Mouse (Mus musculus): Measurements from ENCODE around the gene Gfap. TPM values are rescaled to one million over a fixed set of nuclear protein-coding genes. Genes with fewer than 3 reads are reported as not detected.

The Gfap gene
- polyA plus RNA-seq, 1 experiment: 0.24 TPM

- TF ChIP-seq POLR2A (IDR thresholded peaks at IDR 0.05; ENCODE audit: borderline replicate concordance, extremely low read depth, low read depth, low read length) (no peak), CTCF (IDR thresholded peaks at IDR 0.05; ENCODE audit: insufficient read depth, low read length) (no peak)
- Histone ChIP-seq H3K4me1 (ENCODE audit: control insufficient read depth, insufficient read depth, low read length) (0 out of 2 replicates have a peak, but pooled peaks cover 3% of the 10 kb centered on the region), H3K4me3 (replicated peaks; ENCODE audit: extremely low read depth, low read depth, low read length) (peak overlapping the region; percentile 72)
- 12% methylated on average over 13 of the region's 13 CpGs for WGBS
- no peak for DNase-seq
Measured at GRCm38 (mm10) chr11:102881314-102882198, 19.2 kb downstream of the Gfap start.

GRCm38 (mm10) chr11:102880585-102881313 lies 20.0 kb downstream of the Gfap start, which contains the start of the genes Eftud2 and Ccdc103:
Gene Eftud2, minus strand, starts transcription at chr11:102880985.
Gene Ccdc103, plus strand, starts transcription at chr11:102881204.
- TF ChIP-seq POLR2A (IDR thresholded peaks at IDR 0.05; ENCODE audit: borderline replicate concordance, extremely low read depth, low read depth, low read length) (peak; percentile 70; the same call in 1 of the 2 replicates), CTCF (IDR thresholded peaks at IDR 0.05; ENCODE audit: insufficient read depth, low read length) (no peak)
- H3K4me3 ChIP-seq (replicated peaks; ENCODE audit: extremely low read depth, low read depth, low read length): peak within 1 kb of the TSS; percentile 72
- peak; percentile 96 for DNase-seq
- under 1% methylated on average over 62 of the region's 62 CpGs for WGBS
- 0 out of 2 replicates have a peak, but pooled peaks cover 3% of the 10 kb centered on the region for H3K4me1 ChIP-seq (ENCODE audit: control insufficient read depth, insufficient read depth, low read length)

GRCm38 (mm10) chr11:102879558-102879957 lies 21.2 kb downstream of the Gfap start:
- DNase-seq: no peak
- Histone ChIP-seq H3K4me1 (ENCODE audit: control insufficient read depth, insufficient read depth, low read length) (0 out of 2 replicates have a peak, but pooled peaks cover 3% of the 10 kb centered on the region), H3K4me3 (replicated peaks; ENCODE audit: extremely low read depth, low read depth, low read length) (no peak overlapping the region)
- whole genome bisulfite sequencing: 84% methylated on average over 2 of the region's 2 CpGs
- TF ChIP-seq POLR2A (IDR thresholded peaks at IDR 0.05; ENCODE audit: borderline replicate concordance, extremely low read depth, low read depth, low read length): no peak
- no peak for TF ChIP-seq CTCF (IDR thresholded peaks at IDR 0.05; ENCODE audit: insufficient read depth, low read length)

GRCm38 (mm10) chr11:102874801-102875334 lies 25.8 kb downstream of the Gfap start:
- 86% methylated on average over 7 of the region's 7 CpGs for WGBS
- H3K4me1 ChIP-seq (ENCODE audit: control insufficient read depth, insufficient read depth, low read length): no peaks in the 10 kb centered on the region
- no peak overlapping the region for H3K4me3 ChIP-seq (replicated peaks; ENCODE audit: extremely low read depth, low read depth, low read length)
- no peak for TF ChIP-seq CTCF (IDR thresholded peaks at IDR 0.05; ENCODE audit: insufficient read depth, low read length)
- TF ChIP-seq POLR2A (IDR thresholded peaks at IDR 0.05; ENCODE audit: borderline replicate concordance, extremely low read depth, low read depth, low read length): no peak
- DNase-seq: no peak

GRCm38 (mm10) chr11:102864272-102864671 lies 36.4 kb downstream of the Gfap start:
- WGBS: 22% methylated on average over 4 of the region's 4 CpGs
- TF ChIP-seq POLR2A (IDR thresholded peaks at IDR 0.05; ENCODE audit: borderline replicate concordance, extremely low read depth, low read depth, low read length): no peak
- peak; percentile 56 for TF ChIP-seq CTCF (IDR thresholded peaks at IDR 0.05; ENCODE audit: insufficient read depth, low read length)
- no peak overlapping the region for H3K4me3 ChIP-seq (replicated peaks; ENCODE audit: extremely low read depth, low read depth, low read length)
- H3K4me1 ChIP-seq (ENCODE audit: control insufficient read depth, insufficient read depth, low read length): no peaks in the 10 kb centered on the region
- peak; percentile 48 for DNase-seq

- Histone ChIP-seq H3K4me1 (ENCODE audit: control insufficient read depth, insufficient read depth, low read length) (no peaks in the 10 kb centered on the region), H3K4me3 (replicated peaks; ENCODE audit: extremely low read depth, low read depth, low read length) (no peak overlapping the region)
- WGBS: 95% methylated on average over 8 of the region's 8 CpGs
- TF ChIP-seq POLR2A (IDR thresholded peaks at IDR 0.05; ENCODE audit: borderline replicate concordance, extremely low read depth, low read depth, low read length): no peak
- no peak for TF ChIP-seq CTCF (IDR thresholded peaks at IDR 0.05; ENCODE audit: insufficient read depth, low read length)
- DNase-seq: no peak
Measured at GRCm38 (mm10) chr11:102859933-102860332, 40.8 kb downstream of the Gfap start.

- TF ChIP-seq CTCF (IDR thresholded peaks at IDR 0.05; ENCODE audit: insufficient read depth, low read length) (no peak), POLR2A (IDR thresholded peaks at IDR 0.05; ENCODE audit: borderline replicate concordance, extremely low read depth, low read depth, low read length) (no peak)
- WGBS: 97% methylated on average over 11 of the region's 11 CpGs
- DNase-seq: no peak
Measured at GRCm38 (mm10) chr11:102858951-102859350, 41.8 kb downstream of the Gfap start.

GRCm38 (mm10) chr11:102855941-102856340 lies 44.8 kb downstream of the Gfap start:
- no peak for TF ChIP-seq CTCF (IDR thresholded peaks at IDR 0.05; ENCODE audit: insufficient read depth, low read length)
- TF ChIP-seq POLR2A (IDR thresholded peaks at IDR 0.05; ENCODE audit: borderline replicate concordance, extremely low read depth, low read depth, low read length): no peak
- H3K4me3 ChIP-seq (replicated peaks; ENCODE audit: extremely low read depth, low read depth, low read length): no peak overlapping the region
- DNase-seq: no peak
- H3K4me1 ChIP-seq (ENCODE audit: control insufficient read depth, insufficient read depth, low read length): no peaks in the 10 kb centered on the region
- 77% methylated on average over 6 of the region's 6 CpGs for WGBS

More at GRCm38 (mm10) chr11:102858951-102859350, 41.8 kb downstream of the Gfap start:
- no peaks in the 10 kb centered on the region for H3K4me1 ChIP-seq (ENCODE audit: control insufficient read depth, insufficient read depth, low read length)
- no peak overlapping the region for H3K4me3 ChIP-seq (replicated peaks; ENCODE audit: extremely low read depth, low read depth, low read length)

- no peak for TF ChIP-seq POLR2A (IDR thresholded peaks at IDR 0.05; ENCODE audit: borderline replicate concordance, extremely low read depth, low read depth, low read length)
- Histone ChIP-seq H3K4me3 (replicated peaks; ENCODE audit: extremely low read depth, low read depth, low read length) (no peak overlapping the region), H3K4me1 (ENCODE audit: control insufficient read depth, insufficient read depth, low read length) (no peaks in the 10 kb centered on the region)
- no peak for DNase-seq
Measured at GRCm38 (mm10) chr11:102853760-102854159, 47.0 kb downstream of the Gfap start.
